Mouse (Mus musculus) intestine, embryonic 14.5 days (tissue): ENCODE results near the gene Pitx3. TPM values are rescaled to one million over a fixed set of nuclear protein-coding genes. Genes with fewer than 3 reads are reported as not detected.
"Not testable (repeated sequence)": the region's sequence is repeated elsewhere in the genome, so short reads cannot be mapped to it uniquely, and the experiment has no call there.

Experiments
- ATAC-seq: fragments of 200-750 bp; cut with Nextera tagmentation; replicated peaks from 2 replicates; pipeline ENCODE4 v1.8.0; 2017; ENCODE audit warnings: low read depth, moderate number of reproducible peaks, moderate TSS enrichment, moderate library complexity; ENCODE audit not compliant: low FRiP score, low TSS enrichment
- DNase-seq: peaks from one replicate; pipeline ENCODE4 v3.0.0-alpha.2; 2018; ENCODE audit warnings: low spot score
- H3K27ac ChIP-seq: fragments of 300-500 bp; sonication (generic); 2 replicates; pipeline ENCODE4 v1.5.1; 2014; ENCODE audit warnings: low read depth, mild to moderate bottlenecking, control low read depth
- H3K27me3 ChIP-seq: fragments of 300-500 bp; sonication (generic); replicated peaks from 2 replicates; pipeline ENCODE4 v1.6.1; 2014; ENCODE audit warnings: low read length, control low read depth; ENCODE audit not compliant: control insufficient read depth, insufficient read depth
- H3K36me3 ChIP-seq: fragments of 300-500 bp; sonication (generic); 2 replicates; pipeline ENCODE4 v1.6.1; 2014; ENCODE audit warnings: low read length, control low read depth; ENCODE audit not compliant: control insufficient read depth, insufficient read depth
- H3K4me1 ChIP-seq: fragments of 300-500 bp; sonication (generic); replicated peaks from 2 replicates; pipeline ENCODE4 v1.6.1; 2014; ENCODE audit warnings: low read length, control low read depth, mixed read lengths; ENCODE audit not compliant: control insufficient read depth, insufficient read depth
- H3K4me2 ChIP-seq: fragments of 300-500 bp; sonication (generic); 2 replicates; pipeline ENCODE4 v1.6.1; 2014; ENCODE audit warnings: low read length
- H3K4me3 ChIP-seq: fragments of 300-500 bp; sonication (generic); 2 replicates; pipeline ENCODE4 v1.5.1; 2014; ENCODE audit warnings: low read depth, low read length, control low read depth, mixed read lengths
- H3K9ac ChIP-seq: fragments of 300-500 bp; sonication (generic); 2 replicates; pipeline ENCODE4 v1.6.1; 2014; ENCODE audit warnings: mild to moderate bottlenecking, low read length
- H3K9me3 ChIP-seq: fragments of 300-500 bp; sonication (generic); 2 replicates; pipeline ENCODE4 v1.6.1; 2016; ENCODE audit warnings: low read length, control low read depth; ENCODE audit not compliant: control insufficient read depth
- WGBS: fragments of 180-500 bp; shearing (Covaris S2); extraction: QIAGEN DNeasy Blood & Tissue Kit; methylation state at CpG from one replicate; pipeline ENCODE4 v1.1.7; 2014; 5-methylcytosine and 5-hydroxymethylcytosine counted together
- polyA plus RNA-seq: library from polyadenylated mRNA; unstranded; fragments of >200 nt; fragmentation: Nextera tagmentation; extraction: Ambion mirVana; gene quantifications from 2 replicates; pipeline ENCODE4 v1.2.1, GENCODE M21; 2014

The Pitx3 gene
- polyA plus RNA-seq, 1 experiment from 2014 or later, result not detected

- H3K36me3 ChIP-seq, result no peaks in the 10 kb centered on the region
- WGBS, result 3% methylated on average over 49 of the region's 49 CpGs
- peaks cover 78% of the 10 kb centered on the region for H3K27me3 ChIP-seq
- H3K4me2 ChIP-seq, result peak overlapping the region; percentile 100
- H3K4me1 ChIP-seq, result peaks cover 21% of the 10 kb centered on the region
- peak; percentile 84 for DNase-seq
- H3K4me3 ChIP-seq, result peak overlapping the region; percentile 48
- H3K9ac ChIP-seq, result no peak overlapping the region
- no peak overlapping the region for H3K27ac ChIP-seq
- no peaks in the 10 kb centered on the region for H3K9me3 ChIP-seq
- peak; percentile 51; the same call in 1 of the 2 replicates for ATAC-seq
Observed at GRCm38 (mm10) chr19:46136639-46137580, 11.2 kb downstream of the Pitx3 start.

GRCm38 (mm10) chr19:46135789-46136638 lies 12.1 kb downstream of the Pitx3 start:
- H3K9me3 ChIP-seq, result no peaks in the 10 kb centered on the region
- ATAC-seq, result peak; percentile 47; the same call in 1 of the 2 replicates
- WGBS, result under 1% methylated on average over 78 of the region's 79 CpGs

GRCm38 (mm10) chr19:46135297-46135696 lies 12.8 kb downstream of the Pitx3 start:
- peaks cover 84% of the 10 kb centered on the region for H3K27me3 ChIP-seq
- H3K9me3 ChIP-seq, result no peaks in the 10 kb centered on the region
- peak overlapping the region; percentile 100 for H3K4me2 ChIP-seq
- DNase-seq (peak; percentile 95), ATAC-seq (no peak; the same call in 1 of the 2 replicates)
- peaks cover 25% of the 10 kb centered on the region for H3K4me1 ChIP-seq
- no peak overlapping the region for H3K27ac ChIP-seq
- H3K9ac ChIP-seq, result no peak overlapping the region
- H3K36me3 ChIP-seq, result no peaks in the 10 kb centered on the region
- 2% methylated on average over 12 of the region's 12 CpGs for WGBS
- peak overlapping the region; percentile 48 for H3K4me3 ChIP-seq

More at GRCm38 (mm10) chr19:46135789-46136638, 12.1 kb downstream of the Pitx3 start:
- H3K4me2 ChIP-seq, result peak overlapping the region; percentile 100
- DNase-seq, result peak; percentile 81
- H3K27me3 ChIP-seq, result peaks cover 79% of the 10 kb centered on the region
- no peaks in the 10 kb centered on the region for H3K36me3 ChIP-seq
- no peak overlapping the region for H3K27ac ChIP-seq
- H3K4me1 ChIP-seq, result peaks cover 25% of the 10 kb centered on the region
- peak overlapping the region; percentile 13; the same call in 1 of the 2 replicates for H3K9ac ChIP-seq
- peak overlapping the region; percentile 48 for H3K4me3 ChIP-seq

- no peak for ATAC-seq
- Histone ChIP-seq H3K36me3 (no peaks in the 10 kb centered on the region), H3K27me3 (peaks cover 71% of the 10 kb centered on the region), H3K9me3 (no peaks in the 10 kb centered on the region), H3K4me3 (no peak overlapping the region), H3K9ac (no peak overlapping the region), H3K27ac (no peak overlapping the region), H3K4me1 (peaks cover 25% of the 10 kb centered on the region), H3K4me2 (no peak overlapping the region)
- WGBS, result 50% methylated on average over 6 of the region's 6 CpGs
- no peak for DNase-seq
Observed at GRCm38 (mm10) chr19:46132577-46132976, 15.5 kb downstream of the Pitx3 start.

GRCm38 (mm10) chr19:46131694-46132525 lies 16.2 kb downstream of the Pitx3 start, which contains the start of gene Elovl3:
Gene Elovl3, plus strand, starts transcription at chr19:46131897.
- peak; percentile 64 for DNase-seq
- 4% methylated on average over 31 of the region's 31 CpGs for WGBS

GRCm38 (mm10) chr19:46131283-46131682 lies 16.8 kb downstream of the Pitx3 start:
- no peak overlapping the region; the same call in 1 of the 2 replicates for H3K4me3 ChIP-seq
- no peak for DNase-seq
- peak overlapping the region; percentile 46 for H3K4me2 ChIP-seq
- no peaks in the 10 kb centered on the region for H3K36me3 ChIP-seq
- peaks cover 14% of the 10 kb centered on the region for H3K4me1 ChIP-seq
- H3K27ac ChIP-seq, result no peak overlapping the region
- ATAC-seq, result no peak
- no peak overlapping the region for H3K9ac ChIP-seq
- H3K9me3 ChIP-seq, result no peaks in the 10 kb centered on the region
- H3K27me3 ChIP-seq, result peaks cover 58% of the 10 kb centered on the region
- whole genome bisulfite sequencing, result 8% methylated on average over 7 of the region's 8 CpGs

More at GRCm38 (mm10) chr19:46131694-46132525, 16.2 kb downstream of the Pitx3 start, which contains the start of gene Elovl3:
- Histone ChIP-seq H3K4me3 (peak within 1 kb of the TSS; percentile 22), H3K27ac (no peak within 1 kb of the TSS), H3K27me3 (peaks cover 64% of the 10 kb centered on the region), H3K4me2 (peak within 1 kb of the TSS; percentile 46), H3K9me3 (no peaks in the 10 kb centered on the region), H3K4me1 (peaks cover 21% of the 10 kb centered on the region), H3K36me3 (no peaks in the 10 kb centered on the region), H3K9ac (no peak within 1 kb of the TSS)
- ATAC-seq, result no peak

GRCm38 (mm10) chr19:46129737-46130136 lies 18.4 kb downstream of the Pitx3 start:
- not testable (repeated sequence) for H3K4me3 ChIP-seq, DNase-seq, H3K9ac ChIP-seq, H3K9me3 ChIP-seq, H3K4me1 ChIP-seq, ATAC-seq, H3K36me3 ChIP-seq, H3K27ac ChIP-seq, H3K4me2 ChIP-seq
- WGBS, result 74% methylated on average over 6 of the region's 6 CpGs
- H3K27me3 ChIP-seq, result peaks cover 44% of the 10 kb centered on the region
